26 mouse cellular contexts compared by ENCODE assay signal in genomic region chr5:134983771-134984170, GRCm38 (mm10). TPM values are rescaled to one million over a fixed set of nuclear protein-coding genes. Genes with fewer than 3 reads are reported as not detected.
DNase-seq lines count a peak whose midpoint lies in the region; ATAC-seq and TF ChIP-seq lines count a peak whose summit lies in the region.
"Had no signal": no experiment of that assay in that cellular context is flagged by ENCODE, and none has a peak within 500 bp of the region (broad histone marks: within the 10 kb centered on the region; RNA-seq: fewer than 3 reads in every experiment).

No protein-coding gene starts in this region.

- 4% methylated on average over 3 of the region's 3 CpGs for WGBS in forebrain, embryonic 10.5 days
- WGBS in forebrain, embryonic 16.5 days = 0% methylated on average over 3 of the region's 3 CpGs
- 10% methylated on average over 3 of the region's 3 CpGs for WGBS in lung, embryonic 14.5 days
- WGBS in intestine, embryonic 16.5 days = 25% methylated on average over 3 of the region's 3 CpGs

- H3K4me2 ChIP-seq in forebrain, embryonic 16.5 days (ENCODE audit: low read length) = no peak overlapping the region
- no peak overlapping the region for H3K4me2 ChIP-seq in lung, embryonic 14.5 days
- H3K4me2 ChIP-seq in intestine, embryonic 16.5 days (ENCODE audit: low read depth, low read length) = no peak overlapping the region
- H3K4me2 ChIP-seq: embryonic facial prominence, embryonic 15.5 days; heart, embryonic 15.5 days; limb, embryonic 13.5 days; midbrain, embryonic 15.5 days; neural tube, embryonic 13.5 days had no signal

- H3K36me3 ChIP-seq in forebrain, embryonic 10.5 days (replicated peaks) = no peaks in the 10 kb centered on the region
- no peaks in the 10 kb centered on the region for H3K36me3 ChIP-seq in forebrain, embryonic 16.5 days (ENCODE audit: control insufficient read depth, insufficient read depth)
- H3K36me3 ChIP-seq in lung, embryonic 14.5 days (ENCODE audit: insufficient read depth) = no peaks in the 10 kb centered on the region
- H3K36me3 ChIP-seq in intestine, embryonic 16.5 days (ENCODE audit: control insufficient read depth, insufficient read depth, low read length) = no peaks in the 10 kb centered on the region
- H3K36me3 ChIP-seq: embryonic facial prominence, embryonic 15.5 days; heart, embryonic 15.5 days; limb, embryonic 13.5 days; midbrain, embryonic 15.5 days; neural tube, embryonic 13.5 days had no signal

- no peak for DNase-seq in forebrain, embryonic 10.5 days (ENCODE audit: extremely low spot score, low spot score)
- no peak for DNase-seq in lung, embryonic 14.5 days
- no peak for DNase-seq in lung, postnatal 36 days
- peak; percentile 51 for DNase-seq in MN1 (ENCODE audit: low spot score)
- DNase-seq in thymus, adult 18-20 months = no peak
- no peak for DNase-seq in frontal cortex, postnatal 25 days (ENCODE audit: low spot score in 2 of 2)
- DNase-seq: adrenal gland, postnatal 36 days; cerebellum, adult 11 months; cerebellum, adult 9-11 months; gastrocnemius, postnatal 36 days; heart, postnatal 4 days; kidney, adult 9 months; kidney, postnatal 14 days; layer of hippocampus, postnatal 36 days; thymus, adult 2 months; thymus, postnatal 4 days had no signal

- no peak for ATAC-seq in forebrain, embryonic 16.5 days
- no peak for ATAC-seq in lung, embryonic 14.5 days (ENCODE audit: insufficient read depth)
- no peak for ATAC-seq in intestine, embryonic 16.5 days
- ATAC-seq: inflammation-experienced regulatory T-cells, adult 6 months; midbrain, embryonic 15.5 days had no signal

- H3K4me1 ChIP-seq in forebrain, embryonic 10.5 days = peaks cover 52% of the 10 kb centered on the region
- peaks cover 13% of the 10 kb centered on the region for H3K4me1 ChIP-seq in forebrain, embryonic 16.5 days (replicated peaks; ENCODE audit: control insufficient read depth, insufficient read depth, low read length)
- no peaks in the 10 kb centered on the region for H3K4me1 ChIP-seq in lung, embryonic 14.5 days (ENCODE audit: insufficient read depth)
- peaks cover 26% of the 10 kb centered on the region for H3K4me1 ChIP-seq in intestine, embryonic 16.5 days (ENCODE audit: control insufficient read depth, insufficient read depth, low read length)

- H3K4me3 ChIP-seq in forebrain, embryonic 10.5 days = no peak overlapping the region
- no peak overlapping the region for H3K4me3 ChIP-seq in forebrain, embryonic 16.5 days (replicated peaks; ENCODE audit: low read length)
- no peak overlapping the region for H3K4me3 ChIP-seq in lung, embryonic 14.5 days (ENCODE audit: low read depth, low read length)
- H3K4me3 ChIP-seq in intestine, embryonic 16.5 days (ENCODE audit: low read length) = no peak overlapping the region
- H3K4me3 ChIP-seq: embryonic facial prominence, embryonic 15.5 days; heart, embryonic 15.5 days; limb, embryonic 13.5 days; midbrain, embryonic 15.5 days; myocyte; neural tube, embryonic 13.5 days had no signal

- no peak for TF ChIP-seq CTCF in lung, embryonic 14.5 days (IDR thresholded peaks at IDR 0.05; ENCODE audit: low read depth)

- no peak overlapping the region for H3K9ac ChIP-seq in forebrain, embryonic 16.5 days (replicated peaks; ENCODE audit: low read depth, low read length)
- peak overlapping the region; percentile 29; the same call in 1 of the 2 replicates for H3K9ac ChIP-seq in lung, embryonic 14.5 days
- no peak overlapping the region for H3K9ac ChIP-seq in intestine, embryonic 16.5 days (ENCODE audit: low read depth, low read length)
- H3K9ac ChIP-seq: embryonic facial prominence, embryonic 15.5 days; heart, embryonic 15.5 days; limb, embryonic 13.5 days; liver, embryonic 14.5 days; midbrain, embryonic 15.5 days; neural tube, embryonic 13.5 days had no signal

- H3K27ac ChIP-seq in forebrain, embryonic 10.5 days = peak overlapping the region; percentile 40
- H3K27ac ChIP-seq in forebrain, embryonic 16.5 days (ENCODE audit: low read length) = no peak overlapping the region
- H3K27ac ChIP-seq in lung, embryonic 14.5 days (ENCODE audit: low read depth) = no peak overlapping the region
- H3K27ac ChIP-seq in intestine, embryonic 16.5 days (ENCODE audit: low read length) = peak overlapping the region; percentile 62; the same call in 1 of the 2 replicates
- H3K27ac ChIP-seq: embryonic facial prominence, embryonic 15.5 days; heart, embryonic 15.5 days; limb, embryonic 13.5 days; liver, embryonic 14.5 days; midbrain, embryonic 15.5 days; neural tube, embryonic 13.5 days had no signal

- H3K27me3 ChIP-seq in forebrain, embryonic 10.5 days (ENCODE audit: poor library complexity, severe bottlenecking) = peaks cover 53% of the 10 kb centered on the region
- peaks cover 30% of the 10 kb centered on the region for H3K27me3 ChIP-seq in forebrain, embryonic 16.5 days (replicated peaks; ENCODE audit: control insufficient read depth, insufficient read depth, low read length)
- peaks cover 39% of the 10 kb centered on the region for H3K27me3 ChIP-seq in lung, embryonic 14.5 days (ENCODE audit: insufficient read depth, low read length)
- H3K27me3 ChIP-seq in intestine, embryonic 16.5 days (replicated peaks; ENCODE audit: control insufficient read depth, insufficient read depth, low read length) = peaks cover 14% of the 10 kb centered on the region

- no peaks in the 10 kb centered on the region for H3K9me3 ChIP-seq in forebrain, embryonic 10.5 days
- H3K9me3 ChIP-seq in forebrain, embryonic 16.5 days (ENCODE audit: control insufficient read depth, low read length) = no peaks in the 10 kb centered on the region
- H3K9me3 ChIP-seq in lung, embryonic 14.5 days (ENCODE audit: low read depth, low read length) = no peaks in the 10 kb centered on the region
- no peaks in the 10 kb centered on the region for H3K9me3 ChIP-seq in intestine, embryonic 16.5 days (ENCODE audit: control insufficient read depth, low read length)
- H3K9me3 ChIP-seq: embryonic facial prominence, embryonic 15.5 days; heart, embryonic 15.5 days; limb, embryonic 13.5 days; midbrain, embryonic 15.5 days; neural tube, embryonic 13.5 days had no signal

RNA-seq across cellular contexts. Expression of gene Cldn3, which starts 2.2 kb away (rescaled TPM):
- 10.8 and 14.9 TPM in 2 replicates for polyA plus RNA-seq in forebrain, embryonic 10.5 days (2016; fragmentation: Nextera tagmentation; extraction: Ambion mirVana)
- 13.0 and 13.6 TPM in 2 replicates for polyA plus RNA-seq in forebrain, embryonic 16.5 days (2015; fragmentation: Nextera tagmentation; extraction: Ambion mirVana)
- polyA plus RNA-seq in lung, embryonic 14.5 days (2014; fragmentation: Nextera tagmentation; extraction: Ambion mirVana) = 137 and 139 TPM in 2 replicates
- 187 and 217 TPM in 2 replicates for polyA plus RNA-seq in intestine, embryonic 16.5 days (2015; fragmentation: Nextera tagmentation; extraction: Ambion mirVana)
- polyA plus RNA-seq: inflammation-experienced regulatory T-cells, adult 6 months; myocyte had no signal

RNA-seq across cellular contexts. Expression of gene Abhd11, which starts 25.2 kb away (rescaled TPM):
- polyA plus RNA-seq in forebrain, embryonic 10.5 days (2016; fragmentation: Nextera tagmentation; extraction: Ambion mirVana) = 40.1 and 40.8 TPM in 2 replicates
- polyA plus RNA-seq in forebrain, embryonic 16.5 days (2015; fragmentation: Nextera tagmentation; extraction: Ambion mirVana) = 70.6 and 78.0 TPM in 2 replicates
- 60.0 and 71.0 TPM in 2 replicates for polyA plus RNA-seq in lung, embryonic 14.5 days (2014; fragmentation: Nextera tagmentation; extraction: Ambion mirVana)
- 102 and 106 TPM in 2 replicates for polyA plus RNA-seq in intestine, embryonic 16.5 days (2015; fragmentation: Nextera tagmentation; extraction: Ambion mirVana)

RNA-seq across cellular contexts. Expression of gene Cldn4, which starts 37.0 kb away (rescaled TPM):
- 6.2 and 6.3 TPM in 2 replicates for polyA plus RNA-seq in forebrain, embryonic 10.5 days (2016; fragmentation: Nextera tagmentation; extraction: Ambion mirVana)
- polyA plus RNA-seq in forebrain, embryonic 16.5 days (2015; fragmentation: Nextera tagmentation; extraction: Ambion mirVana) = not detected in 2 replicates
- polyA plus RNA-seq in lung, embryonic 14.5 days (2014; fragmentation: Nextera tagmentation; extraction: Ambion mirVana) = 41.9 and 42.4 TPM in 2 replicates
- 48.7 and 54.2 TPM in 2 replicates for polyA plus RNA-seq in intestine, embryonic 16.5 days (2015; fragmentation: Nextera tagmentation; extraction: Ambion mirVana)
- polyA plus RNA-seq: inflammation-experienced regulatory T-cells, adult 6 months; midbrain, embryonic 15.5 days; myocyte had no signal

RNA-seq across cellular contexts. Expression of gene Stx1a, which starts 39.5 kb away (rescaled TPM):
- 8.7 and 10.0 TPM in 2 replicates for polyA plus RNA-seq in forebrain, embryonic 10.5 days (2016; fragmentation: Nextera tagmentation; extraction: Ambion mirVana)
- 81.6 and 110 TPM in 2 replicates for polyA plus RNA-seq in forebrain, embryonic 16.5 days (2015; fragmentation: Nextera tagmentation; extraction: Ambion mirVana)
- 13.2 and 14.5 TPM in 2 replicates for polyA plus RNA-seq in lung, embryonic 14.5 days (2014; fragmentation: Nextera tagmentation; extraction: Ambion mirVana)
- 11.9 and 13.4 TPM in 2 replicates for polyA plus RNA-seq in intestine, embryonic 16.5 days (2015; fragmentation: Nextera tagmentation; extraction: Ambion mirVana)

RNA-seq across cellular contexts. Expression of gene Mettl27, which starts 51.6 kb away (rescaled TPM):
- polyA plus RNA-seq in forebrain, embryonic 10.5 days (2016; fragmentation: Nextera tagmentation; extraction: Ambion mirVana) = 10.3 and 11.8 TPM in 2 replicates
- 8.4 and 10.6 TPM in 2 replicates for polyA plus RNA-seq in forebrain, embryonic 16.5 days (2015; fragmentation: Nextera tagmentation; extraction: Ambion mirVana)
- polyA plus RNA-seq in lung, embryonic 14.5 days (2014; fragmentation: Nextera tagmentation; extraction: Ambion mirVana) = 23.0 and 23.9 TPM in 2 replicates
- 27.2 TPM in 2 replicates for polyA plus RNA-seq in intestine, embryonic 16.5 days (2015; fragmentation: Nextera tagmentation; extraction: Ambion mirVana)

Comparison
In these comparisons a context has a peak if more than half of its experiments do, and no peak if none do; other contexts are left out.
1. H3K27ac ChIP-seq: peak in forebrain, embryonic 10.5 days (single experiment) and intestine, embryonic 16.5 days (single experiment); none in forebrain, embryonic 16.5 days (single experiment) and lung, embryonic 14.5 days (single experiment).